Mouse (Mus musculus): Measurements from ENCODE around the gene Angptl2.

GRCm38 (mm10) chr2:33252751-33253150 is 36.9 kb downstream of the Angptl2 start:
- TF ChIP-seq POLR2A (IDR thresholded peaks at IDR 0.05; ENCODE audit: low read depth, low read length) (no peak), CTCF (IDR thresholded peaks at IDR 0.05; ENCODE audit: borderline replicate concordance, insufficient read depth, low read length) (no peak)

Data from embryonic fibroblast, embryonic 13.5 days (primary cell).